Mouse (Mus musculus): ENCODE data around the gene Serpinb2. TPM values are rescaled to one million over a fixed set of nuclear protein-coding genes. Genes with fewer than 3 reads are reported as not detected.

Serpinb2 gene
- polyA plus RNA-seq, 1 experiment from 2014 or later, result 0.12 TPM

GRCm38 (mm10) chr1:107565644-107566043 is 54.4 kb downstream of the Serpinb2 start:
- H3K9ac ChIP-seq (ENCODE audit: low read depth, low read length), result no peak overlapping the region

GRCm38 (mm10) chr1:107576094-107576493 is 64.9 kb downstream of the Serpinb2 start:
- no peak overlapping the region for H3K27ac ChIP-seq (ENCODE audit: low read length)

More at GRCm38 (mm10) chr1:107565644-107566043, 54.4 kb downstream of the Serpinb2 start:
- ATAC-seq, result no peak
- Histone ChIP-seq H3K4me2 (ENCODE audit: low read depth, low read length) (no peak overlapping the region), H3K36me3 (ENCODE audit: control insufficient read depth, insufficient read depth, low read length) (no peaks in the 10 kb centered on the region), H3K27me3 (replicated peaks; ENCODE audit: control insufficient read depth, insufficient read depth, low read length) (no peaks in the 10 kb centered on the region), H3K4me3 (ENCODE audit: low read length) (no peak overlapping the region), H3K4me1 (ENCODE audit: control insufficient read depth, insufficient read depth, low read length) (no peaks in the 10 kb centered on the region), H3K27ac (ENCODE audit: low read length) (no peak overlapping the region), H3K9me3 (ENCODE audit: control insufficient read depth, low read length) (no peaks in the 10 kb centered on the region)

DNA sequence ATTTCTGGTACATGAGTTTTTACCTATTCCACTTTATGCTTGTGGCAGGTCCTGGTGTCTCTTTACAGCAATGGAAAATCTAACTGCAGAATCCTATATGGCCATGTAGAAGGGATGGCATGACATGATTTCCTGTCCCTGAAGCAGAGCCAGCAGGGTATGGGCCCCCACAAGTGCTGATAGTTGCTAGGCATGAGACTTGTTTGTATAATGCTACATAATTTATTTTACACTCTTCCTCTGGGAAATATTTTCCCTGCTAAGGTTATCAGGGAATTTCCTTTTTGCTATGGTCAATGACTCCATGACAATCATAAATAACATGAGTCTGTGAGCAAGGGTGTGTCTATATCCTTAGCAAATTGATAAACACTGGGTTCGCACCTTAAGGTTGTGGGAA is 66.3 kb downstream of the Serpinb2 start:
- H3K36me3 ChIP-seq (ENCODE audit: control insufficient read depth, insufficient read depth, low read length), result no peaks in the 10 kb centered on the region
- no peaks in the 10 kb centered on the region for H3K9me3 ChIP-seq (ENCODE audit: control insufficient read depth, low read length)
- H3K4me2 ChIP-seq (ENCODE audit: low read depth, low read length), result no peak overlapping the region
- H3K27me3 ChIP-seq (replicated peaks; ENCODE audit: control insufficient read depth, insufficient read depth, low read length), result no peaks in the 10 kb centered on the region
- no peak overlapping the region for H3K4me3 ChIP-seq (ENCODE audit: low read length)
- no peaks in the 10 kb centered on the region for H3K4me1 ChIP-seq (ENCODE audit: control insufficient read depth, insufficient read depth, low read length)
- ATAC-seq, result no peak
- no peak overlapping the region for H3K27ac ChIP-seq (ENCODE audit: low read length)
- H3K9ac ChIP-seq (ENCODE audit: low read depth, low read length), result no peak overlapping the region
- WGBS, result 73% methylated on average over 1 of the region's 1 CpGs

More at GRCm38 (mm10) chr1:107576094-107576493, 64.9 kb downstream of the Serpinb2 start:
- H3K4me2 ChIP-seq (ENCODE audit: low read depth, low read length), result no peak overlapping the region
- H3K4me3 ChIP-seq (ENCODE audit: low read length), result no peak overlapping the region
- H3K9ac ChIP-seq (ENCODE audit: low read depth, low read length), result no peak overlapping the region
- H3K27me3 ChIP-seq (replicated peaks; ENCODE audit: control insufficient read depth, insufficient read depth, low read length), result no peaks in the 10 kb centered on the region
- H3K4me1 ChIP-seq (ENCODE audit: control insufficient read depth, insufficient read depth, low read length), result no peaks in the 10 kb centered on the region
- no peaks in the 10 kb centered on the region for H3K36me3 ChIP-seq (ENCODE audit: control insufficient read depth, insufficient read depth, low read length)
- no peak for ATAC-seq
- no peaks in the 10 kb centered on the region for H3K9me3 ChIP-seq (ENCODE audit: control insufficient read depth, low read length)
- WGBS, result 78% methylated on average over 2 of the region's 2 CpGs

- Histone ChIP-seq H3K9ac (ENCODE audit: low read depth, low read length) (no peak overlapping the region), H3K4me2 (ENCODE audit: low read depth, low read length) (no peak overlapping the region), H3K27me3 (replicated peaks; ENCODE audit: control insufficient read depth, insufficient read depth, low read length) (no peaks in the 10 kb centered on the region), H3K36me3 (ENCODE audit: control insufficient read depth, insufficient read depth, low read length) (no peaks in the 10 kb centered on the region), H3K27ac (ENCODE audit: low read length) (no peak overlapping the region), H3K4me3 (ENCODE audit: low read length) (no peak overlapping the region), H3K4me1 (ENCODE audit: control insufficient read depth, insufficient read depth, low read length) (no peaks in the 10 kb centered on the region), H3K9me3 (ENCODE audit: control insufficient read depth, low read length) (no peaks in the 10 kb centered on the region)
- no peak for ATAC-seq
- WGBS, result 50% methylated on average over 1 of the region's 1 CpGs
These were observed 70.0 kb downstream of the Serpinb2 start for GRCm38 (mm10) chr1:107581220-107581619.

DNA sequence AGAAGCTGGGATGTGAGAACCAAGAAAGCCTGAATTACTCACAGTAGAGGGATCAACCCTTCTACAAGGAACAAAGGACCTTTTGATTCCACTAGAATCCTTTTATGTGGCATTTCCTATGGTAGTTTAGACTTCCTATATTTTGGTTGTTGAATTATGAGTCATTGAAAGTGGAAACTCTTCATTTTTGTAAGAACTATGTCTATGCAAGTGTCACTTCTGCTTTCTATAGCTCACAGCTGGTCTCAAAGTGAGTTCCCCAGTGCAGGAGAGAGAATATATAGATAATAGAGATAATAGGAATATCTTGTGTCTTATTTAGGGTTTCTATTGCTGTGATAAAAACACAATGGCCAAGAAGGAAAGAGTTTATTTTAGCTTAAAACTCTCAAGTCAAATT is 71.7 kb downstream of the Serpinb2 start:
- Histone ChIP-seq H3K4me1 (ENCODE audit: control insufficient read depth, insufficient read depth, low read length) (no peaks in the 10 kb centered on the region), H3K27me3 (replicated peaks; ENCODE audit: control insufficient read depth, insufficient read depth, low read length) (no peaks in the 10 kb centered on the region), H3K4me3 (ENCODE audit: low read length) (no peak overlapping the region), H3K36me3 (ENCODE audit: control insufficient read depth, insufficient read depth, low read length) (no peaks in the 10 kb centered on the region), H3K9ac (ENCODE audit: low read depth, low read length) (no peak overlapping the region), H3K27ac (ENCODE audit: low read length) (no peak overlapping the region), H3K4me2 (ENCODE audit: low read depth, low read length) (no peak overlapping the region), H3K9me3 (ENCODE audit: control insufficient read depth, low read length) (no peaks in the 10 kb centered on the region)
- no peak for ATAC-seq

- Histone ChIP-seq H3K9me3 (ENCODE audit: control insufficient read depth, low read length) (no peaks in the 10 kb centered on the region), H3K4me2 (ENCODE audit: low read depth, low read length) (no peak overlapping the region), H3K36me3 (ENCODE audit: control insufficient read depth, insufficient read depth, low read length) (no peaks in the 10 kb centered on the region), H3K27me3 (replicated peaks; ENCODE audit: control insufficient read depth, insufficient read depth, low read length) (no peaks in the 10 kb centered on the region), H3K27ac (ENCODE audit: low read length) (no peak overlapping the region), H3K4me1 (ENCODE audit: control insufficient read depth, insufficient read depth, low read length) (no peaks in the 10 kb centered on the region), H3K4me3 (ENCODE audit: low read length) (no peak overlapping the region), H3K9ac (ENCODE audit: low read depth, low read length) (no peak overlapping the region)
- WGBS, result 47% methylated on average over 1 of the region's 1 CpGs
- no peak for ATAC-seq
These were observed 72.7 kb downstream of the Serpinb2 start for GRCm38 (mm10) chr1:107583958-107584376.

GRCm38 (mm10) chr1:107584932-107585331 is 73.7 kb downstream of the Serpinb2 start:
- Histone ChIP-seq H3K36me3 (ENCODE audit: control insufficient read depth, insufficient read depth, low read length) (no peaks in the 10 kb centered on the region), H3K9ac (ENCODE audit: low read depth, low read length) (no peak overlapping the region), H3K4me1 (ENCODE audit: control insufficient read depth, insufficient read depth, low read length) (0 out of 2 replicates have a peak, but pooled peaks cover 2% of the 10 kb centered on the region), H3K9me3 (ENCODE audit: control insufficient read depth, low read length) (no peaks in the 10 kb centered on the region), H3K4me3 (ENCODE audit: low read length) (no peak overlapping the region), H3K27me3 (replicated peaks; ENCODE audit: control insufficient read depth, insufficient read depth, low read length) (no peaks in the 10 kb centered on the region), H3K27ac (ENCODE audit: low read length) (no peak overlapping the region), H3K4me2 (ENCODE audit: low read depth, low read length) (no peak overlapping the region)
- no peak for ATAC-seq
- WGBS, result 79% methylated on average over 3 of the region's 3 CpGs

Other genes starting within 250 kb of the Serpinb2 start
- not detected in 2 replicates for gene Serpinb3b, start 233.1 kb upstream of the Serpinb2 start, polyA plus RNA-seq (2015; fragmentation: Nextera tagmentation; extraction: Ambion mirVana)
- gene Serpinb3c, start 233.1 kb upstream of the Serpinb2 start, polyA plus RNA-seq (2015; fragmentation: Nextera tagmentation; extraction: Ambion mirVana), result not detected in 2 replicates
- not detected in 2 replicates for gene Serpinb11, start 150.2 kb upstream of the Serpinb2 start, polyA plus RNA-seq (2015; fragmentation: Nextera tagmentation; extraction: Ambion mirVana)
- gene Serpinb7, start 111.8 kb upstream of the Serpinb2 start, polyA plus RNA-seq (2015; fragmentation: Nextera tagmentation; extraction: Ambion mirVana), result 0.07 and 0.11 TPM in 2 replicates
- 0.72 and 0.81 TPM in 2 replicates for gene Serpinb8, start 78.6 kb downstream of the Serpinb2 start, polyA plus RNA-seq (2015; fragmentation: Nextera tagmentation; extraction: Ambion mirVana)